Mouse (Mus musculus): Measurements from ENCODE around the gene Sh2d2a.

- TF ChIP-seq CTCF (IDR thresholded peaks at IDR 0.05 in 2 of 3, conservative IDR thresholded peaks at IDR 0.05 in 1 of 3; ENCODE audit: control insufficient read depth in 1 of 3, insufficient read depth in 1 of 3, low read depth in 2 of 3, low read length in 3 of 3, poor library complexity in 1 of 3, severe bottlenecking in 1 of 3) (no peak), MAZ (IDR thresholded peaks at IDR 0.05; ENCODE audit: low read depth, low read length) (no peak), CHD2 (IDR thresholded peaks at IDR 0.05; ENCODE audit: low read length) (no peak), GABPA (IDR thresholded peaks at IDR 0.05; ENCODE audit: low read depth, low read length) (no peak), TAL1 (IDR thresholded peaks at IDR 0.05; ENCODE audit: low read length) (no peak), EP300 (IDR thresholded peaks at IDR 0.05; ENCODE audit: low read depth in 1 of 2, low read length in 2 of 2) (no peak), MAX (IDR thresholded peaks at IDR 0.05; ENCODE audit: low read length) (no peak), NRF1 (IDR thresholded peaks at IDR 0.05; ENCODE audit: insufficient read depth, low read depth, low read length, poor library complexity, severe bottlenecking) (no peak), POLR2AphosphoS5 (IDR thresholded peaks at IDR 0.05; ENCODE audit: borderline replicate concordance, low read depth, low read length) (no peak), POLR2AphosphoS2 (IDR thresholded peaks at IDR 0.05; ENCODE audit: low read length) (no peak), MAFK (IDR thresholded peaks at IDR 0.05; ENCODE audit: borderline replicate concordance, low read depth, low read length) (no peak), E2F4 (IDR thresholded peaks at IDR 0.05; ENCODE audit: borderline replicate concordance, low read depth, low read length) (no peak), MEF2A (IDR thresholded peaks at IDR 0.05; ENCODE audit: extremely low read depth, insufficient replicate concordance, low read depth, low read length, poor library complexity, severe bottlenecking) (no peak)
Observed at GRCm38 (mm10) chr3:87847680-87848079, 1.1 kb downstream of the Sh2d2a start.

Measured in MEL (cell line).